Mouse (Mus musculus) lung, embryonic 15.5 days (tissue): ENCODE data around the gene Caskin2. TPM values are rescaled to one million over a fixed set of nuclear protein-coding genes. Genes with fewer than 3 reads are reported as not detected.

Experiments
- microRNA-seq: library from miRNA; unstranded; fragments of <30 nt; microRNA quantifications from one replicate; pipeline ENCODE4, GENCODE M21; 2016
- polyA plus RNA-seq: library from polyadenylated mRNA; unstranded; fragments of >200 nt; fragmentation: Nextera tagmentation; extraction: Ambion mirVana; gene quantifications from 2 replicates; pipeline ENCODE4 v1.2.1, GENCODE M21; 2015

Gene Caskin2
- polyA plus RNA-seq, 1 experiment from 2014 or later = 19.6 TPM

Small RNAs within 50 kb of the gene (microRNA-seq; reads per million reads assigned to microRNA genes)
- not detected for gene Mir5621

Other genes with a start within 250 kb of the Caskin2 start
- gene Nup85, start 249.2 kb downstream of the Caskin2 start, polyA plus RNA-seq = 190 and 192 TPM in 2 replicates
- gene Mrps7, start 209.7 kb downstream of the Caskin2 start, polyA plus RNA-seq = 83.9 and 85.0 TPM in 2 replicates
- gene Gga3, start 209.6 kb downstream of the Caskin2 start, polyA plus RNA-seq = 15.6 and 18.1 TPM in 2 replicates
- 29.5 and 32.3 TPM in 2 replicates for gene Mif4gd, start 200.7 kb downstream of the Caskin2 start, polyA plus RNA-seq
- 19.6 and 20.9 TPM in 2 replicates for gene Slc25a19, start 185.3 kb downstream of the Caskin2 start, polyA plus RNA-seq
- 85.6 and 91.0 TPM in 2 replicates for gene Grb2, start 105.0 kb downstream of the Caskin2 start, polyA plus RNA-seq
- 23.1 and 24.6 TPM in 2 replicates for gene Tmem94, start 48.2 kb downstream of the Caskin2 start, polyA plus RNA-seq
- 37.3 and 43.0 TPM in 2 replicates for gene Tsen54, start 1.1 kb upstream of the Caskin2 start, polyA plus RNA-seq
- 35.1 and 40.1 TPM in 2 replicates for gene Llgl2, start 10.4 kb upstream of the Caskin2 start, polyA plus RNA-seq
- gene Myo15b, start 44.8 kb upstream of the Caskin2 start, polyA plus RNA-seq = 0.25 and 0.49 TPM in 2 replicates
- gene Smim5, start 86.3 kb upstream of the Caskin2 start, polyA plus RNA-seq = 3.6 and 4.8 TPM in 2 replicates
- gene Smim6, start 98.4 kb upstream of the Caskin2 start, polyA plus RNA-seq = 24.4 and 25.5 TPM in 2 replicates
- gene Sap30bp, start 119.6 kb upstream of the Caskin2 start, polyA plus RNA-seq = 29.8 and 35.5 TPM in 2 replicates
- gene Recql5, start 119.8 kb upstream of the Caskin2 start, polyA plus RNA-seq = 20.5 and 22.3 TPM in 2 replicates
- 2.6 and 3.4 TPM in 2 replicates for gene Itgb4, start 161.1 kb upstream of the Caskin2 start, polyA plus RNA-seq
- gene Galk1, start 199.1 kb upstream of the Caskin2 start, polyA plus RNA-seq = 215 and 229 TPM in 2 replicates
- gene H3f3b, start 214.3 kb upstream of the Caskin2 start, polyA plus RNA-seq = 1,879 and 1,955 TPM in 2 replicates
- 37.0 and 37.7 TPM in 2 replicates for gene Unk, start 216.7 kb upstream of the Caskin2 start, polyA plus RNA-seq